Mouse (Mus musculus) CD4-positive naive resting alpha-beta T cell, adult 57 days (primary cell): ENCODE results near the gene Taar8b. TPM values are rescaled to one million over a fixed set of nuclear protein-coding genes. Genes with fewer than 3 reads are reported as not detected.

ENCODE experiments used
- total RNA-seq: library from RNA; stranded (reverse); gene quantifications from one replicate; pipeline ENCODE4 v1.2.4, GENCODE M21; 2023

Taar8b gene
- total RNA-seq: not detected

DNA sequence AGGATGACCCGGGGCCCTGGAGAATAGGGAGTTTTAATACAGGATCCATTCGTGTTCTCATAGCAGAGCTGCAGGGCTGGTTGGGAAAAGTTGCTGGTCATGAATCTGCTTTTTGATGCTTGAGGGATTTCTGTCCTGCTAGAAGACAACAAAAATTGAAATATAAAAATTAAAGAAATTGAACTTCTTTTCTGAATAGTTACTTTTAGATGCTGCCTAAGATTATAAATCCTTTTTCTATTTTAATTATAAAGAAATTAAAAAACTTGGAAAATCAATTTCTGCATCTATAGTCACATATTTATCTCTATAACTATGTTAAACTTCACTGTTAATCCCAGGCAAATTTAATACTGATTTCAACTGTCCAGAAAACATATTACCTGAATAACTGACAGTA is at the start of gene Taar8b:
Gene Taar8b (minus strand): TSS at position 101 of the 400 bp plus-strand sequence.

GRCm38 (mm10) chr10:24109434-24109833 is 17.3 kb upstream of the Taar8b start, which contains the start of gene Taar9:
TSS of gene Taar9 (minus strand) at chr10:24109534.

DNA sequence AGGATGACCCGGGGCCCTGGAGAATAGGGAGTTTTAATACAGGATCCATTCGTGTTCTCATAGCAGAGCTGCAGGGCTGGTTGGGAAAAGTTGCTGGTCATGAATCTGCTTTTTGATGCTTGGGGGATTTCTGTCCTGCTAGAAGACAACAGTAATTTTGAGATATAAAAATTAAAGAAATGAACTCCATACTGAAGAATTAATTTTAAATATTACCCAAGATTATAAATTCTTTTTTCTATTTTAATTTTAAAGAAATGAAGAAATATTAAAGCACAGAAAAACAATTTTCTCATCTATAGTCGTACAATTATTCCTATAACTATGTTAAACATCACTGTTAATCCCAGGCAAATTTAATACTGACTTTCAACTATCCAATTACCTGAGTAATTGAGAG is 9.7 kb upstream of the Taar8b start, which contains the start of gene Taar8c:
Gene Taar8c (minus strand): TSS at position 101 of the 400 bp plus-strand sequence.

DNA sequence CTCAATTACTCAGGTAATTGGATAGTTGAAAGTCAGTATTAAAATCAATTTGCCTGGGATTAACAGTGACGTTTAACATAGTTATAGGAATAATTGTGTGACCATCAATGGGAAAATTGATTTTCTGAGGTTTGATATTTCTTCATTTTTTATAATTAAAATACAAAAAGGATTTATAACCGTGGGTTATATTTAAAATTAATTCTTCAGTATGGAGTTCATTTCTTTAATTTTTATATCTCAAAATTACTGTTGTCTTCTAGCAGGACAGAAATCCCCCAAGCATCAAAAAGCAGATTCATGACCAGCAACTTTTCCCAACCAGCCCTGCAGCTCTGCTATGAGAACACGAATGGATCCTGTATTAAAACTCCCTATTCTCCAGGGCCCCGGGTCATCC is 15.9 kb downstream of the Taar8b start, which contains the start of gene Taar8a:
Gene Taar8a (plus strand): TSS at position 301 of the 400 bp plus-strand sequence.

DNA sequence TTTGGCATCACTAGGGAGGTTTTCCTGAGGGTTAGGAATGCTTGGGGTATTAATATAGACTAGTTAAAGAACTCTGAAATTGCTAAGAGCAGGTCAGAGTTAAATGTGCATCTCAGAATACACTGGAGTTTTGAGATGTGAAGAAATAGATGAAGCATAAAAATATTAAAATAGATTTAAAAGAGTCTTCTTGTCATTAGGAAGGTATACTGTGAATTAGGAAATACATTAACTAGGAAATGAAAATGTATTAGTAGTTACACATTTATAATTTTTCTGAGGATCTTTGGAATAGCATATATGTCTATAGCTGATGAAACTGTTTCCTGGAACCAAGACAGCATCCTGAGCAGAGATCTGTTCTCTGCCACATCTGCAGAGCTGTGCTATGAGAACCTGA is 42.9 kb downstream of the Taar8b start, which contains the start of gene Taar7f:
Gene Taar7f (plus strand): TSS at position 301 of the 400 bp plus-strand sequence.

Other genes starting within 250 kb of the Taar8b start
- 0.53 TPM for gene Vnn3, start 240.8 kb downstream of the Taar8b start, total RNA-seq
- gene Vnn1, start 197.6 kb downstream of the Taar8b start, total RNA-seq: not detected
- gene Taar1, start 171.9 kb downstream of the Taar8b start, total RNA-seq: not detected
- not detected for gene Taar2, start 153.7 kb downstream of the Taar8b start, total RNA-seq
- not detected for gene Taar3, start 142.7 kb downstream of the Taar8b start, total RNA-seq
- gene Taar4, start 131.8 kb downstream of the Taar8b start, total RNA-seq: not detected
- gene Taar5, start 121.6 kb downstream of the Taar8b start, total RNA-seq: not detected
- gene Taar6, start 106.6 kb downstream of the Taar8b start, total RNA-seq: not detected
- gene Taar7a, start 98.8 kb downstream of the Taar8b start, total RNA-seq: not detected
- not detected for gene Taar7b, start 92.4 kb downstream of the Taar8b start, total RNA-seq
- not detected for gene Taar7d, start 65.1 kb downstream of the Taar8b start, total RNA-seq
- not detected for gene Taar7e, start 54.7 kb downstream of the Taar8b start, total RNA-seq
- not detected for gene Taar7f, start 42.8 kb downstream of the Taar8b start, total RNA-seq
- not detected for gene Taar8a, start 15.8 kb downstream of the Taar8b start, total RNA-seq
- gene Taar8c, start 9.6 kb upstream of the Taar8b start, total RNA-seq: not detected
- not detected for gene Taar9, start 17.2 kb upstream of the Taar8b start, total RNA-seq
- gene Stx7, start 57.0 kb upstream of the Taar8b start, total RNA-seq: 30.6 TPM
- not detected for gene Moxd1, start 131.2 kb upstream of the Taar8b start, total RNA-seq